Mouse (Mus musculus): ENCODE data around the gene Gpr156. TPM values are rescaled to one million over a fixed set of nuclear protein-coding genes. Genes with fewer than 3 reads are reported as not detected.
A peak's percentile ranks its signal among the peaks of the same experiment; 100 is the strongest.

Gpr156 gene
- polyA plus RNA-seq, 1 experiment from 2014 or later, result 7.8 TPM

GRCm38 (mm10) chr16:37947160-37947559, 30.9 kb downstream of the Gpr156 start:
- Histone ChIP-seq H3K36me3 (ENCODE audit: control insufficient read depth, insufficient read depth, low read length) (no peaks in the 10 kb centered on the region), H3K4me2 (ENCODE audit: low read depth) (no peak overlapping the region), H3K4me3 (ENCODE audit: low read depth, low read length) (no peak overlapping the region), H3K4me1 (ENCODE audit: control insufficient read depth, insufficient read depth, low read length) (0 out of 2 replicates have a peak, but pooled peaks cover 4% of the 10 kb centered on the region), H3K9me3 (ENCODE audit: control insufficient read depth, low read length) (no peaks in the 10 kb centered on the region), H3K27me3 (ENCODE audit: control insufficient read depth, insufficient read depth, low read length) (no peaks in the 10 kb centered on the region), H3K27ac (ENCODE audit: low read depth, low read length) (no peak overlapping the region), H3K9ac (ENCODE audit: low read length) (no peak overlapping the region)
- no peak for ATAC-seq (ENCODE audit: insufficient read depth, low FRiP score, low TSS enrichment)
- DNase-seq (ENCODE audit: low spot score), result peak; percentile 54
- WGBS, result 40% methylated on average over 5 of the region's 5 CpGs

GRCm38 (mm10) chr16:37948365-37948764, 32.1 kb downstream of the Gpr156 start:
- Histone ChIP-seq H3K4me3 (ENCODE audit: low read depth, low read length) (no peak overlapping the region), H3K27me3 (ENCODE audit: control insufficient read depth, insufficient read depth, low read length) (no peaks in the 10 kb centered on the region), H3K9me3 (ENCODE audit: control insufficient read depth, low read length) (no peaks in the 10 kb centered on the region), H3K4me2 (ENCODE audit: low read depth) (no peak overlapping the region), H3K36me3 (ENCODE audit: control insufficient read depth, insufficient read depth, low read length) (no peaks in the 10 kb centered on the region), H3K9ac (ENCODE audit: low read length) (no peak overlapping the region), H3K27ac (ENCODE audit: low read depth, low read length) (no peak overlapping the region), H3K4me1 (ENCODE audit: control insufficient read depth, insufficient read depth, low read length) (no peaks in the 10 kb centered on the region)
- DNase-seq (ENCODE audit: low spot score) (no peak), ATAC-seq (ENCODE audit: insufficient read depth, low FRiP score, low TSS enrichment) (no peak)
- 94% methylated on average over 4 of the region's 4 CpGs for WGBS

GRCm38 (mm10) chr16:37951171-37951570, 34.9 kb downstream of the Gpr156 start:
- peaks cover 4% of the 10 kb centered on the region; the same call in 1 of the 2 replicates for H3K4me1 ChIP-seq (ENCODE audit: control insufficient read depth, insufficient read depth, low read length)
- no peak overlapping the region for H3K27ac ChIP-seq (ENCODE audit: low read depth, low read length)
- no peaks in the 10 kb centered on the region for H3K27me3 ChIP-seq (ENCODE audit: control insufficient read depth, insufficient read depth, low read length)
- H3K36me3 ChIP-seq (ENCODE audit: control insufficient read depth, insufficient read depth, low read length), result no peaks in the 10 kb centered on the region
- no peak overlapping the region for H3K4me2 ChIP-seq (ENCODE audit: low read depth)
- H3K9ac ChIP-seq (ENCODE audit: low read length), result no peak overlapping the region
- H3K9me3 ChIP-seq (ENCODE audit: control insufficient read depth, low read length), result no peaks in the 10 kb centered on the region
- no peak for DNase-seq (ENCODE audit: low spot score)
- no peak overlapping the region for H3K4me3 ChIP-seq (ENCODE audit: low read depth, low read length)
- no peak for ATAC-seq (ENCODE audit: insufficient read depth, low FRiP score, low TSS enrichment)

GRCm38 (mm10) chr16:37953186-37953585, 36.9 kb downstream of the Gpr156 start:
- Histone ChIP-seq H3K36me3 (ENCODE audit: control insufficient read depth, insufficient read depth, low read length) (no peaks in the 10 kb centered on the region), H3K4me1 (ENCODE audit: control insufficient read depth, insufficient read depth, low read length) (peaks cover 4% of the 10 kb centered on the region; the same call in 1 of the 2 replicates), H3K4me2 (ENCODE audit: low read depth) (no peak overlapping the region), H3K9ac (ENCODE audit: low read length) (no peak overlapping the region), H3K27me3 (ENCODE audit: control insufficient read depth, insufficient read depth, low read length) (no peaks in the 10 kb centered on the region), H3K27ac (ENCODE audit: low read depth, low read length) (peak overlapping the region; percentile 56; the same call in 1 of the 2 replicates), H3K4me3 (ENCODE audit: low read depth, low read length) (no peak overlapping the region), H3K9me3 (ENCODE audit: control insufficient read depth, low read length) (no peaks in the 10 kb centered on the region)
- WGBS, result 65% methylated on average over 4 of the region's 4 CpGs
- no peak for DNase-seq (ENCODE audit: low spot score)
- no peak for ATAC-seq (ENCODE audit: insufficient read depth, low FRiP score, low TSS enrichment)

- no peak overlapping the region for H3K9ac ChIP-seq (ENCODE audit: low read length)
- ATAC-seq (ENCODE audit: insufficient read depth, low FRiP score, low TSS enrichment) (no peak), DNase-seq (ENCODE audit: low spot score) (no peak)
- 68% methylated on average over 12 of the region's 12 CpGs for WGBS
- no peak overlapping the region for H3K4me2 ChIP-seq (ENCODE audit: low read depth)
- no peaks in the 10 kb centered on the region for H3K27me3 ChIP-seq (ENCODE audit: control insufficient read depth, insufficient read depth, low read length)
- no peak overlapping the region for H3K4me3 ChIP-seq (ENCODE audit: low read depth, low read length)
- peak overlapping the region; percentile 21; the same call in 1 of the 2 replicates for H3K27ac ChIP-seq (ENCODE audit: low read depth, low read length)
- H3K4me1 ChIP-seq (ENCODE audit: control insufficient read depth, insufficient read depth, low read length), result peaks cover 4% of the 10 kb centered on the region; the same call in 1 of the 2 replicates
- no peaks in the 10 kb centered on the region for H3K9me3 ChIP-seq (ENCODE audit: control insufficient read depth, low read length)
- H3K36me3 ChIP-seq (ENCODE audit: control insufficient read depth, insufficient read depth, low read length), result no peaks in the 10 kb centered on the region
Observed at GRCm38 (mm10) chr16:37953991-37954942, 38.0 kb downstream of the Gpr156 start.

- Histone ChIP-seq H3K27me3 (ENCODE audit: control insufficient read depth, insufficient read depth, low read length) (no peaks in the 10 kb centered on the region), H3K4me1 (ENCODE audit: control insufficient read depth, insufficient read depth, low read length) (peaks cover 4% of the 10 kb centered on the region; the same call in 1 of the 2 replicates), H3K4me2 (ENCODE audit: low read depth) (no peak overlapping the region), H3K9me3 (ENCODE audit: control insufficient read depth, low read length) (no peaks in the 10 kb centered on the region), H3K27ac (ENCODE audit: low read depth, low read length) (peak overlapping the region; percentile 46), H3K36me3 (ENCODE audit: control insufficient read depth, insufficient read depth, low read length) (no peaks in the 10 kb centered on the region), H3K9ac (ENCODE audit: low read length) (peak overlapping the region; percentile 7; the same call in 1 of the 2 replicates), H3K4me3 (ENCODE audit: low read depth, low read length) (no peak overlapping the region)
- ATAC-seq (ENCODE audit: insufficient read depth, low FRiP score, low TSS enrichment) (0 out of 2 replicates have a peak, but pooled peaks have one; percentile 48), DNase-seq (ENCODE audit: low spot score) (no peak)
- 63% methylated on average over 13 of the region's 13 CpGs for WGBS
Observed at GRCm38 (mm10) chr16:37955336-37955917, 39.1 kb downstream of the Gpr156 start.

GRCm38 (mm10) chr16:37956076-37956676, 39.9 kb downstream of the Gpr156 start:
- DNase-seq (ENCODE audit: low spot score) (no peak), ATAC-seq (ENCODE audit: insufficient read depth, low FRiP score, low TSS enrichment) (no peak)
- no peak overlapping the region for H3K9ac ChIP-seq (ENCODE audit: low read length)
- H3K4me2 ChIP-seq (ENCODE audit: low read depth), result no peak overlapping the region
- no peak overlapping the region for H3K4me3 ChIP-seq (ENCODE audit: low read depth, low read length)
- no peaks in the 10 kb centered on the region for H3K36me3 ChIP-seq (ENCODE audit: control insufficient read depth, insufficient read depth, low read length)
- H3K27ac ChIP-seq (ENCODE audit: low read depth, low read length), result peak overlapping the region; percentile 67
- H3K9me3 ChIP-seq (ENCODE audit: control insufficient read depth, low read length), result no peaks in the 10 kb centered on the region
- WGBS, result 84% methylated on average over 14 of the region's 14 CpGs
- no peaks in the 10 kb centered on the region for H3K27me3 ChIP-seq (ENCODE audit: control insufficient read depth, insufficient read depth, low read length)
- peaks cover 4% of the 10 kb centered on the region; the same call in 1 of the 2 replicates for H3K4me1 ChIP-seq (ENCODE audit: control insufficient read depth, insufficient read depth, low read length)

- Histone ChIP-seq H3K9me3 (ENCODE audit: control insufficient read depth, low read length) (no peaks in the 10 kb centered on the region), H3K4me2 (ENCODE audit: low read depth) (no peak overlapping the region), H3K4me3 (ENCODE audit: low read depth, low read length) (no peak overlapping the region), H3K4me1 (ENCODE audit: control insufficient read depth, insufficient read depth, low read length) (peaks cover 4% of the 10 kb centered on the region; the same call in 1 of the 2 replicates), H3K27me3 (ENCODE audit: control insufficient read depth, insufficient read depth, low read length) (no peaks in the 10 kb centered on the region), H3K9ac (ENCODE audit: low read length) (no peak overlapping the region), H3K36me3 (ENCODE audit: control insufficient read depth, insufficient read depth, low read length) (no peaks in the 10 kb centered on the region), H3K27ac (ENCODE audit: low read depth, low read length) (no peak overlapping the region)
- no peak for ATAC-seq (ENCODE audit: insufficient read depth, low FRiP score, low TSS enrichment)
- WGBS, result 87% methylated on average over 4 of the region's 4 CpGs
- no peak for DNase-seq (ENCODE audit: low spot score)
Observed at GRCm38 (mm10) chr16:37956751-37957150, 40.5 kb downstream of the Gpr156 start.
